Mouse (Mus musculus): Measurements from ENCODE around the gene Eya4. TPM values are rescaled to one million over a fixed set of nuclear protein-coding genes. Genes with fewer than 3 reads are reported as not detected.
A peak's percentile ranks its signal among the peaks of the same experiment; 100 is the strongest.

Gene Eya4
- polyA plus RNA-seq, 1 experiment, result 1.5 TPM

DNA sequence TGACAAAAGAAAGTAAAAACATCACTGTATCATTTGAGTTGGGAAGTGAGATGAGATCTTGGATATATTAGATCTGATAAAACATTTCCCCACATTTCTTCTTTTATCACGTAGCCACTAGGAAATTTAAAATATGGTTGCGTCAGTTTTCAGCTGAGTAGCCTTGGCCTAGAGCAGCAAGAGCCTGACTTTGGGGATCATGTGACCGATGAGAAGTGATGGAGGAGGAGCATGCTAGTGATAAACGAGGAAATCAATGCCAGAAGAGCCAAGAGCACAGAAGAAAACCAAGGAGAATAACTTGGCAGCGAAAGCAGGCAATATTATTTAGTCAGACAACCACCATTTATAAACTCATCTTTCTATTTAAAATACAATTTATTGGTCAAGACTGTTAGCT is 119.7 kb downstream of the Eya4 start:
- TF ChIP-seq POLR2A (IDR thresholded peaks at IDR 0.05; ENCODE audit: borderline replicate concordance, extremely low read depth, insufficient read depth, insufficient read length, poor library complexity, severe bottlenecking), result no peak
- no peak for TF ChIP-seq CTCF (IDR thresholded peaks at IDR 0.05; ENCODE audit: borderline replicate concordance, extremely low read depth, insufficient read depth, insufficient read length)

DNA sequence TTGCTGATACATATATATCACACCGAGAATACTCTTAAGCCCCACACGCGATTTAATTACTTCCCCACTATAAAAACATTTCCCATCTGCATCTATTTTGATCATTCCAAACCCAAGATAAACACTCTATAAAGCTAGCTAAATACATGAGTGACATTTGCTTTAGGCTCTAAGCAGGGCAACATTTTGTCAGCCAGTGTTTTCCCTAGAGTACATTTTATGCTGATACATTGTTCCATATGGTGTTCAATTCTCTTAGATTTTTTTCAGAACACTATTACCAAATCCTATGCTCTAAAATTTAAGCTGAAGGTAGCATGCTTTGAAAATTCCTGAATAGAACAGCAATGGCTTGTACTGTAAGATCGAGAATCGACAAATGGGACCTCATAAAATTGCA is 127.2 kb downstream of the Eya4 start:
- DNase-seq (ENCODE audit: low read depth), result no peak
- TF ChIP-seq POLR2A (IDR thresholded peaks at IDR 0.05; ENCODE audit: borderline replicate concordance, extremely low read depth, insufficient read depth, insufficient read length, poor library complexity, severe bottlenecking) (no peak), CTCF (IDR thresholded peaks at IDR 0.05; ENCODE audit: borderline replicate concordance, extremely low read depth, insufficient read depth, insufficient read length) (no peak)

More for the DNA sequence above, 119.7 kb downstream of the Eya4 start:
- no peak for DNase-seq (ENCODE audit: low read depth)

DNA sequence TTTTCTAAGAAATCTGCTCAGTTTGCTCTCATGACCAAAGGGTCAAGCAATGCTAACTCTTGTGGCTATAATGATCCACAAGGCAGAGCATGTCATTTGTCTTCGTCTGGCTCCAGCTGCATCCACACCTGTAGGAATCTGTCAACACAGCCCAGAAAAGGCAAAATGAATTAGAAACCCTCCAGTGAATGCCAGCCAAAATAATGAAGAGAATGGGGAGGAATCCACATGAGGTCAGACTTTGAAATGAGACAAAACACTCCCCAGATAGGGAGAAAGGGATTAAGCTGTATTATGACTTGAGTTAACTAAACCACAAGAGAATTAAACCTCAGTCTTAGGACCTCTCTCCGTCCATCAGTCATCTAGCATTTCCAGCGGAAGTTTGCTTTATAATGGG is 130.2 kb downstream of the Eya4 start:
- TF ChIP-seq POLR2A (IDR thresholded peaks at IDR 0.05; ENCODE audit: borderline replicate concordance, extremely low read depth, insufficient read depth, insufficient read length, poor library complexity, severe bottlenecking) (no peak), CTCF (IDR thresholded peaks at IDR 0.05; ENCODE audit: borderline replicate concordance, extremely low read depth, insufficient read depth, insufficient read length) (no peak)
- peak; percentile 57 for DNase-seq (ENCODE audit: low read depth)

DNA sequence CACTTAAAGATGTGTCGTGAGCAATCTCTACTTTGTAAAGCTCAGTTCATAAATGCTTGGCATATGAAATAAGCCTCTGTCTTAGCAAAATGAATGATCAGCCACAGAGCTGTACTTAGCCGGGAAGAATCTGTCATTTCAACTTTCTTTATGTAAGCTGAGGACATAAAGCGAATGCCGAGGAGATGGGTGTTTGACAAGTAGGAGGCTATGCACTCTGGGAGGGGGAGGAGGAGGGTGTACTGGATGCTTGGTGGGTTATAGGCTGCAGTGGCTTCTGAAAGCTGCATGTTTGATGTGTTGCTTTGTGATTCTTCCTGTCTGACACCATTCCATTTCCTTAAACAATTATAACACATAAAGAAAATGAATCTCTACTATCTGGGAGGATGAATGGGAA is 133.8 kb downstream of the Eya4 start:
- peak; percentile 55 for DNase-seq (ENCODE audit: low read depth)
- TF ChIP-seq CTCF (IDR thresholded peaks at IDR 0.05; ENCODE audit: borderline replicate concordance, extremely low read depth, insufficient read depth, insufficient read length) (no peak), POLR2A (IDR thresholded peaks at IDR 0.05; ENCODE audit: borderline replicate concordance, extremely low read depth, insufficient read depth, insufficient read length, poor library complexity, severe bottlenecking) (no peak)

DNA sequence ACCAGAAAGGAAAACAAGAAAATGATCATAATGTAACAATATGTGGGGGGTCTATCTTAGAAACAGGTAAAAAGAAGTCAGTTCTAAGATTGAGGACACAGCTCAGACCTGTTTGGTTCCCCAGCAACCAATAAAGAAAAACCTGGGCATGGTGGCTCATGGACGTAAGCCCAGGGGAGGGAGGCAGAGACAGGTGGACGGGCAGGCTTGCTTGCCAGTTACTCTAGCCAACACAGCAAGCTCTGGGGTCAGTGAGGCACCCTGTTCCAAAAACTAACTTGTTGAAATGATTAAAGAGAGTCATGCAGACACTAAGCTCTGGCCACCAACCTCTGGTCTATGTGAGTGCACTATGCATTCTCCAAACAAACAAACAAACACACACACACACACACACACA is 139.2 kb downstream of the Eya4 start:
- TF ChIP-seq CTCF (IDR thresholded peaks at IDR 0.05; ENCODE audit: borderline replicate concordance, extremely low read depth, insufficient read depth, insufficient read length), result no peak
- TF ChIP-seq POLR2A (IDR thresholded peaks at IDR 0.05; ENCODE audit: borderline replicate concordance, extremely low read depth, insufficient read depth, insufficient read length, poor library complexity, severe bottlenecking), result no peak
- no peak for DNase-seq (ENCODE audit: low read depth)

DNA sequence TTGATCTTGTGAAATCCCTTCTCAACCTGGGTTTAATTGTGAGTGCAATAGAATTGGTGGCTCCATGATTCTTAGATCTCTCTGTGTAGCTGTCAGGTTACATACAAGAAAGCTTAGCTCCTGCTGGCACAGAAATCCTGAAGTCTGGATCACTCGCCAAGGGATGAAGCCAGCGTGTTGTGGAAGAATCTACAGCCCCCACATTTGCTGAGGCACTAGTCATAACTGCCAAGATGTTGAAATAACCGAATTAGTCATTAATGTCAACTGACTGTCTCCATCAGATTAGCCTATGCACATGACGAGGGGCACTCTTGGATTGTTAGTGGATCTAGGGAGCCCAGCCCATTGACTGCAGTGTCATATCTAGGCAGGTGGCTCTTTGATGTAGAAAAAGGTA is 146.7 kb downstream of the Eya4 start:
- DNase-seq (ENCODE audit: low read depth), result peak; percentile 83
- no peak for TF ChIP-seq POLR2A (IDR thresholded peaks at IDR 0.05; ENCODE audit: borderline replicate concordance, extremely low read depth, insufficient read depth, insufficient read length, poor library complexity, severe bottlenecking)

DNA sequence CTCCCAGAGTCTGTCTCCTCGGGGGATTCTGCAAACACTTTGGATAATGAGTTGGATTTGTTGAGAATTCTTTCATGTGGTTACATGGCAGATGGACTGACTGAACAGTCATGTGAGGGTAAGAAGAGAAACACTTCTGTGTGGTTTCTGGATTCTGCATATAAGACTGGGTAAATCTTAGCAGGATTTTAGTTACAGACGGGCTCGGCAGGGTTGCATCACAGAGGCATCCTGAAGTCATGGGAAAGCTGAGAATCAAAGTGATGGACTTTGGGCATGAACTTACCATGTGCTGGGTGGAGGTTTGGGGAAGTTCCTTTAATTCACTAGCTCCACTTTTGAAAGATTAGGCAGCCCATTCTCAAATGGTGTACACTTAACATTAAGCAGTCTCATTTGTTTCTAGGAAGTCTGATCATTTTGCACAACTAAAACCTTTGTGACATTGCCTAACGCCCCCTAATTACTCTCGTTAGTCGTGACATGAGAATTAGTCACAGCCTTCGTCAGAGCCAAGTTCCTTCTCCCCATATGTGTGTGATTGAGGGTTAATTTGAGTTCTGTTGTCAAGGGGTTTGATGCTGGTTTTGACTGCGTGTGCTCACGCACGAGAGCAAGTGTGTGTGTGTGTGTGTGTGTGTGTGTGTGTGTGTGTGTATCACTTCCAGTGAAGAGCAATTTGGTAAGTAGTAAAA is 147.3 kb downstream of the Eya4 start:
- no peak for TF ChIP-seq CTCF (IDR thresholded peaks at IDR 0.05; ENCODE audit: borderline replicate concordance, extremely low read depth, insufficient read depth, insufficient read length)
- TF ChIP-seq POLR2A (IDR thresholded peaks at IDR 0.05; ENCODE audit: borderline replicate concordance, extremely low read depth, insufficient read depth, insufficient read length, poor library complexity, severe bottlenecking), result no peak
- DNase-seq (ENCODE audit: low read depth), result peak; percentile 87

DNA sequence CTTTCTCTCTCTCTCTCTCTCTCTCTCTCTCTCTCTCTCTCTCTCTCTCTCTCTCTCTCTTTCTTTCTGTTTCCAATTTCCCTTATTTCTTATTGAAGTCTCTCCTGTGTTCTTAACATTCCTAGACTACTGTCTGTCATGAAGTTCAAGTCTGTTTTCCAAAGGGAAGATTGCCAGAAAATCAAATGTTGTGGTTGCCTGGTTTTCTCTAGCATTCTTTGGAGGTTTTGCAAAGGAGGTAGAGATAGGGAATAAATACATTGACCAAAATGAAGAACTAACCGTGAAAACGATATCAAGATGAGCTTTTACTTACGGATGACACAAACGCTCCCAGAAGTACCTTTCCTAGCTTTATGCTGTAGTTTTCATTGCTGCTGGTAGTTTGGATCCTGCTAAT is 148.0 kb downstream of the Eya4 start:
- DNase-seq (ENCODE audit: low read depth), result no peak
- TF ChIP-seq CTCF (IDR thresholded peaks at IDR 0.05; ENCODE audit: borderline replicate concordance, extremely low read depth, insufficient read depth, insufficient read length) (no peak), POLR2A (IDR thresholded peaks at IDR 0.05; ENCODE audit: borderline replicate concordance, extremely low read depth, insufficient read depth, insufficient read length, poor library complexity, severe bottlenecking) (no peak)

DNA sequence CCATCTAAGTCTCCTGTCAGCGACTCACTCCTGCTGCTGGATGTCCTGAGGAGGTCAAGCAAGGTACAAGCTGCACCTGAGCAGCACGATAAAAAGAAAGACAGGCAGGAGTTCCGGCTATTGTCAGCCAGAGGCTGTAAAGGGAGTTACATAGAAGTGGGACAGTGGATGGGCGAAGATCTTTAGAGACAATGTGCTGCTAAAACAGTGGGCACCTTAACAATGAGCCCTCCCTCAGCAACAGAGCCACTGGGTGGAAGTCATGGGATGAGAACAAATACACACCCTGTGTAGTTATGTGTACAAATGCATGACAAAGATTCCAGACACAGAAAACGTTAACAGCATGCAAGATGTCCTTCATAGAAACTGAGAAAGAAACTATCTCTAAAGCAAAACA is 152.3 kb downstream of the Eya4 start:
- TF ChIP-seq POLR2A (IDR thresholded peaks at IDR 0.05; ENCODE audit: borderline replicate concordance, extremely low read depth, insufficient read depth, insufficient read length, poor library complexity, severe bottlenecking) (no peak), CTCF (IDR thresholded peaks at IDR 0.05; ENCODE audit: borderline replicate concordance, extremely low read depth, insufficient read depth, insufficient read length) (no peak)
- no peak for DNase-seq (ENCODE audit: low read depth)

DNA sequence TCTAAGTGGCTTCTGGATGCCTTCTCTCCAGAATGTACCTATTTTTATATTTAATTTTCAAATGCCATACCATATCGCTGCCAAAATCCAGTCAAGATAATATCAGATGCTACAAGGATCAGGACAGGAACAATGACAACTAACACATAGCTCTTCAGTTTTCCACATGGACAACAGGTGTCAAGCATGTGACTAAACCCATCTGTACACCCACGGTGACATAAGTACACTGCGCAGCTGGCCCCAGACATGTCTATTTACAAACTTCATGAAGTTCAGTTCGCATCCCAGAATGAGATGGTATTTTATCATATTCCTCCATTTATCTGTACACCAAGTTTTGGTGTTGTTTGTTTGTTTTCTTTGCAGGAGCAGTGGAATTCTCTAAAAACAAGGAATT is 154.2 kb downstream of the Eya4 start:
- DNase-seq (ENCODE audit: low read depth), result no peak
- no peak for TF ChIP-seq POLR2A (IDR thresholded peaks at IDR 0.05; ENCODE audit: borderline replicate concordance, extremely low read depth, insufficient read depth, insufficient read length, poor library complexity, severe bottlenecking)
- no peak for TF ChIP-seq CTCF (IDR thresholded peaks at IDR 0.05; ENCODE audit: borderline replicate concordance, extremely low read depth, insufficient read depth, insufficient read length)

DNA sequence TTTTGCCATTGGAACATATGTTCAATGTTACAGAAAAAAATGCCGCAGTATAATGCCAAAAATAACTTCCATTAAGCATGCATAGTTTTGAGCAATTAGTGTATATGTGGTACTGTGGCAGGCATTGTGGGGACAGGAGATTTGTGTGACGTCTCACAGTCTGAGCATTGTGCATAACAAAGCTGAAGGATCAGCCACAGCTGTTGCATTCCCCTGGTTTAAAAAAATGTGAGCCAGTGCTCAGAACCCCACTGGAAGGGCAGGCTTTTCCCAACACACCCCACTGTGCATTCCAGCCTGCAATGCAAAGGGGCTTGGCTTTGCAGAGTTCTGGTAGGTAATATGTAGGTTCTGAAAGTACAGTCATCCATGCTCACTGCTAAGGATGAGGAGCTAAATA is 155.2 kb downstream of the Eya4 start:
- peak; percentile 34 for DNase-seq (ENCODE audit: low read depth)
- no peak for TF ChIP-seq CTCF (IDR thresholded peaks at IDR 0.05; ENCODE audit: borderline replicate concordance, extremely low read depth, insufficient read depth, insufficient read length)
- no peak for TF ChIP-seq POLR2A (IDR thresholded peaks at IDR 0.05; ENCODE audit: borderline replicate concordance, extremely low read depth, insufficient read depth, insufficient read length, poor library complexity, severe bottlenecking)

DNA sequence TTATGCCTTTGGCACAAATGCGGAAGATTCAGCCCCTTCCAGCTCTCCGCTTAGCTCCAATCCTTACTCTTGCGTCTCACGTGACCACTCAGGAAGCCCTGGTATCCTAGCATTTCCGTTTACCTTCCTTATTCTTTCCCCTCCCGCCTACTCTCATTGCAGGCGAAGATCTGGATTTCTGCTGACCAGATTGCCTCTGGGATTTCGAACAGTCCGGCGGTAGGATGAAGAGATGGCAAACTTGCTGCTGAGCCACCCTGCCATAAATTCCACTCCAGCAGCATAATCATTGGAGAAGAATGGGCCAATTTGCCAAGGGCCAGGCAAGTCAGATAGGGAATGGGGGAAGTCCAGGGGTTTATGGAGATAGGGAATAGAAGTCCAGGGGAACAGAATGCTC is 160.8 kb downstream of the Eya4 start:
- TF ChIP-seq POLR2A (IDR thresholded peaks at IDR 0.05; ENCODE audit: borderline replicate concordance, extremely low read depth, insufficient read depth, insufficient read length, poor library complexity, severe bottlenecking) (no peak), CTCF (IDR thresholded peaks at IDR 0.05; ENCODE audit: borderline replicate concordance, extremely low read depth, insufficient read depth, insufficient read length) (no peak)
- DNase-seq (ENCODE audit: low read depth), result no peak

All from brain, embryonic 14.5 days (tissue).